Mouse (Mus musculus): ENCODE results near the gene Pde3b.

DNA sequence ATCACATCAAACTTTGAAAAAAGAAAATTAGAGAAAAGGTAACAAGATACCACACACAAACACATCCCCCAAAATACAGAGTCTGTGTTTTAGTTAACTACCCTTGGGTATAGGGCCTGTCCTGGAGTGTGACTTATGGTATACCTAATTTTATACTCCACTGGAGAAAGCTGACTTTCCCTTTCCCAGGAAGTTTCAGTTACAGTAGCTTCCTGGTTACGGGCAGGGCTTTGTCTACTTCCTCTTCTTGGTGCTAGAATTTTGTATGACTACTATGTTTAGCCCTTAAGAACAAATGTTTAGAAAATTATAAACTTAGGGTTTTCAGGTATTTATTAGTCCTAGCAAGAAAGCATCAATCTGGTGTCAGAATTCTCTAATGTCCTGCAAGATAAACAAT is 111.2 kb downstream of the Pde3b start:
- no peak for TF ChIP-seq EP300 (IDR thresholded peaks at IDR 0.05)
- TF ChIP-seq CTCF (IDR thresholded peaks at IDR 0.05), result no peak

Data from lung, postnatal 0 days (tissue).